Mouse (Mus musculus) neural tube, embryonic 15.5 days (tissue): ENCODE results near the gene Wnk4. TPM values are rescaled to one million over a fixed set of nuclear protein-coding genes. Genes with fewer than 3 reads are reported as not detected.
A peak's percentile ranks its signal among the peaks of the same experiment; 100 is the strongest.
"Not testable (repeated sequence)": the region's sequence is repeated elsewhere in the genome, so short reads cannot be mapped to it uniquely, and the experiment has no call there.

ENCODE experiments used
- ATAC-seq: fragments of 200-750 bp; cut with Nextera tagmentation; 2 replicates; pipeline ENCODE4 v1.8.0; 2017; ENCODE audit warnings: mild to moderate bottlenecking, moderate TSS enrichment, moderate library complexity; ENCODE audit not compliant: low FRiP score
- H3K27ac ChIP-seq: fragments of 300-500 bp; sonication (generic); replicated peaks from 2 replicates; pipeline ENCODE4 v1.5.1; 2015; ENCODE audit warnings: mild to moderate bottlenecking, inconsistent platforms
- H3K27me3 ChIP-seq: fragments of 300-500 bp; sonication (generic); replicated peaks from 2 replicates; pipeline ENCODE4 v1.6.1; 2015; ENCODE audit warnings: inconsistent platforms
- H3K36me3 ChIP-seq: fragments of 300-500 bp; sonication (generic); 2 replicates; pipeline ENCODE4 v1.6.1; 2015; ENCODE audit warnings: inconsistent platforms
- H3K4me1 ChIP-seq: fragments of 300-500 bp; sonication (generic); 2 replicates; pipeline ENCODE4 v1.6.1; 2015; ENCODE audit warnings: inconsistent platforms
- H3K4me2 ChIP-seq: fragments of 300-500 bp; sonication (generic); 2 replicates; pipeline ENCODE4 v1.6.1; 2015; ENCODE audit warnings: inconsistent platforms, mild to moderate bottlenecking, moderate library complexity
- H3K4me3 ChIP-seq: fragments of 300-500 bp; sonication (generic); replicated peaks from 2 replicates; pipeline ENCODE4 v1.5.1; 2015; ENCODE audit warnings: mild to moderate bottlenecking, inconsistent platforms
- H3K9ac ChIP-seq: fragments of 300-500 bp; sonication (generic); replicated peaks from 2 replicates; pipeline ENCODE4 v1.6.1; 2015; ENCODE audit warnings: mild to moderate bottlenecking, inconsistent platforms
- H3K9me3 ChIP-seq: fragments of 300-500 bp; sonication (generic); replicated peaks from 2 replicates; pipeline ENCODE4 v1.6.1; 2016; ENCODE audit warnings: inconsistent platforms
- WGBS: fragments of 180-500 bp; shearing (Covaris S2); methylation state at CpG from one replicate; pipeline ENCODE4 v1.1.7; 2015; ENCODE audit warnings: mixed read lengths; 5-methylcytosine and 5-hydroxymethylcytosine counted together
- polyA plus RNA-seq: library from polyadenylated mRNA; unstranded; fragments of >200 nt; fragmentation: Nextera tagmentation; extraction: Ambion mirVana; gene quantifications from 2 replicates; pipeline ENCODE4 v1.2.1, GENCODE M21; 2015

The Wnk4 gene
- polyA plus RNA-seq, 1 experiment from 2014 or later: 7.0 TPM

DNA sequence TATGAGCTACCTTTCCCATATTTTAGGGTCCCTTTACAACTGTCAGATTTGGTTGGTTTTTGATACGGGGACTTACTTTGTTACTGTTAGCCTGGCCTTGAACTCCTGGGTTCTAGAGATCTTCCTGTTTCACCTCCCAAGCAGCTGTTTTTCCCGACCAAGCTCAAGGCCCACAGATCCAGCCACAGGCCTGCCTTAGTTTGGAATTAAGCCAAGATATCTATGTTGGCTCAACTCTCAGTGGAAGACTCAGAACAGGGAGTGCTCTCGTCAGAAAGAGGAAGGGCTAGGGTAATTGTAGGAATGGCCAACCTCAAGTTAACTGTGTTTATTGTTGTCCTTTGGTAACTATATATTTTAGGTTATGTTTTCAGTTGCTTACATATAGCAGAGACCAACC is 51.8 kb downstream of the Wnk4 start:
- H3K4me1 ChIP-seq: peaks cover 9% of the 10 kb centered on the region
- H3K27ac ChIP-seq: no peak overlapping the region
- H3K4me3 ChIP-seq: no peak overlapping the region
- H3K36me3 ChIP-seq: no peaks in the 10 kb centered on the region
- ATAC-seq: no peak
- H3K27me3 ChIP-seq: peaks cover under 1% of the 10 kb centered on the region
- no peak overlapping the region for H3K9ac ChIP-seq
- WGBS: 73% methylated on average over 3 of the region's 3 CpGs
- H3K4me2 ChIP-seq: no peak overlapping the region
- H3K9me3 ChIP-seq: no peaks in the 10 kb centered on the region

DNA sequence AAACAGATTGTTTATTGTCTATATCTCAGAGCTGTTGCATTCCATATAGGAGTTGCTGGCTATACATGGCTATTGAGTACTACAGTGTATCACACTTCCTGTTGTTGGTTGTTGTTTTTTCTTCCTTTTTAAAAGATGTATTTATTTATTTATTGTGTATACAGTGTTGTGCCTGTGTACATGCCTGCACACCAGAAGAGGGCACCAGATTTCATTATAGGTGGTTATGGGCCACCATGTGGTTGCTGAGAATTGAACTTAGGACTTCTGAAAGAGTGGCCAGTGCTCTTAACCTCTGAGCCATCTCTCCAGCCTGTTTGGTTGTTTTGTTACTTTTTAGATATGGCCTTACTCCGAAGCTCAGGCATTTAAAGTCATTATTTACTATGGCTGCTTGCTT is 54.2 kb downstream of the Wnk4 start:
- WGBS: 100% methylated on average over 1 of the region's 1 CpGs
- H3K4me3 ChIP-seq: no peak overlapping the region
- no peak for ATAC-seq
- H3K9me3 ChIP-seq: no peaks in the 10 kb centered on the region
- H3K36me3 ChIP-seq: peaks cover 18% of the 10 kb centered on the region
- H3K9ac ChIP-seq: no peak overlapping the region
- peaks cover 24% of the 10 kb centered on the region for H3K4me1 ChIP-seq
- no peak overlapping the region for H3K4me2 ChIP-seq
- no peaks in the 10 kb centered on the region; the same call in 1 of the 2 replicates for H3K27me3 ChIP-seq
- H3K27ac ChIP-seq: no peak overlapping the region

DNA sequence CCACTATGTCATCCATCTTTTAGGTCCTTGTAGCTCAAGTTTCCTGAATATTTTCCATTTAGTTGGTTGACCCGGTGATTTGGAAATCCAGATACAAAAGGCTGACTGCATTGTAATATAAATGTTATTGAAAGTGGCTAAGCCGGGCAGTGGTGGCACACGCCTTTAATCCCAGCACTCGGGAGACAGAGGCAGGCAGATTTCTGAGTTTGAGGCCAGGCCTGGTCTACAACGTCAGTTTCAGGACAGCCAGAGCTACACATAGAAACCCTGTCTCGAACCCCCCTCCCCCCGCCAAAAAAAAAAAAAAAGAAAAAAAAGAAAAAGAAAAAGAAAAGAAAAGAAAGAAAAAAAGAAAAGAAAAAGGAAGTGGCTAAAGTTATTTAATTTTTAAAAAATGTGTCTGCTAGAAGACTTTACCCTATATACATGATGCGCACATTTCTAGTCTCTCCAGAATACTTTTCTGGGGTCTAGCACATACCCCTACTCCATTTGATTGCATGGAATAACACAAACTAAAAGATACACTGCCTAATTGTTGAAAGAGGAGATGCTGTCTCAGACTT is 54.8 kb downstream of the Wnk4 start:
- Histone ChIP-seq H3K27ac (peak overlapping the region; percentile 85), H3K27me3 (no peaks in the 10 kb centered on the region; the same call in 1 of the 2 replicates), H3K4me3 (peak overlapping the region; percentile 74), H3K36me3 (peaks cover 24% of the 10 kb centered on the region), H3K4me1 (peaks cover 24% of the 10 kb centered on the region), H3K9ac (peak overlapping the region; percentile 87), H3K9me3 (no peaks in the 10 kb centered on the region), H3K4me2 (peak overlapping the region; percentile 96)
- no peak for ATAC-seq
- WGBS: 88% methylated on average over 8 of the region's 8 CpGs

DNA sequence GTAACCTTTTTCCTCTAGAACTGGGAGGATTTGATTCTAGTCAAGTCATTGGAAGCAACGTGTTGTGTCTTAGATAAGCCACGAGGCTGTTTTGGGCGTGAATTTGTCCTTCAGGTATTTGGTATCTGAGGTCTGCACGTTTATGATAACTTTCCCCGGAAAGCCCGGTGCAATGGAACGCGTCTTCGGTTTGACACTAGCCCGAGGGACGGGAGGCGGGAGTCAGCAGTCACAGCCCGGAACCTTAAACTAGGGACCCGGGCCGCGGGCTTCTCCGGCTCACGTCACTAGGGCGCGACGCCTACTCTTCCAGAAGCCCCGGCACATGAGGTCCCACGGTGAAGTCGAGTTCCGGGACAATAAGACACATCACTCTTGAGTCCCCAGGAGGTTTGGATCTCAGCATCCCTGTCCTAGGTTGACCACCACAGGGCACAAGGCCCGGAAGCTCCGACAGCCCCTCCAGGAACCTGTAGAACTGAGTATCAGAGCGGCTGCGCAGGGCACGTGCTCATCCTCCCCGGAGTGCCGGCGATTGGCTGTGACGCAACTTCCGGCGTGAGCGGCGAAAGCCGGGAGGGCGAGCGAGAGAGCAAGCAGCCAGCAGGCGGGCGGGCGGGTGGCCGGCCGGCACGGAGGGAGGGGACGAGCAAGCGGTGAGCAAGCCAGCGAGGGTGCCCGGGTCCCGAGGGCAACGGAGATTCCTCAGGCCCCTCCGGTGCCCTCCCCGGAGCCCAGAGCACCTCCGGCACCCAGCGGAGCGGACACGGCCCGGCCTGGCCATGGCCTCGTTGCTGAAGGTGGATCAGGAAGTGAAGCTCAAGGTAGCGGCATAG is 55.5 kb downstream of the Wnk4 start, which contains the start of gene Psme3:
Gene Psme3 (plus strand): TSS at position 549 of the 836 bp plus-strand sequence.
- H3K4me2 ChIP-seq: peak within 1 kb of the TSS; percentile 96
- H3K27ac ChIP-seq: peak within 1 kb of the TSS; percentile 85
- peak; percentile 94 for ATAC-seq
- peaks cover 24% of the 10 kb centered on the region for H3K4me1 ChIP-seq
- no peaks in the 10 kb centered on the region; the same call in 1 of the 2 replicates for H3K27me3 ChIP-seq
- H3K9me3 ChIP-seq: no peaks in the 10 kb centered on the region
- WGBS: under 1% methylated on average over 55 of the region's 62 CpGs
- H3K4me3 ChIP-seq: peak within 1 kb of the TSS; percentile 74
- H3K36me3 ChIP-seq: peaks cover 31% of the 10 kb centered on the region
- peak within 1 kb of the TSS; percentile 87 for H3K9ac ChIP-seq

DNA sequence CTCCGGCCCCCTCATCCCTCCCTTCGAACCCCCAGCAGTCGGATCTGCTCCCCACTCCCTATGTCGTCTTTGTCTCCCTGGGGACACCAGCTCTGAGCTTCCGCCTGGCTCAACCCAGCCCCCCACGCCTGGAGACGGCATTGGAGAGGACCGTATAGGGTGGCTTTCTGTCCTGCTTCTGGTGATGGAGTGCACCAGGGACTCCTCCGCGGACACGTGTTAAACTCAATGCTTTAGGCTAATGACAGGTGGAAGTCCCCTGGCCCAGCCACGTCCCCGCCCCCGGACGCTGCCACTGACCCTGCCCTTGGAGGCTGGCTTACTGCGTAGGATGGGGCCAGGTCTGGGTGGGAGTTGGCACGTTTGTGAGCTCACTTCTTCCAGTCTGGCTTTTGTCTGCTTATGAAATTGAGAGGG is 56.1 kb downstream of the Wnk4 start:
- peak; percentile 51 for ATAC-seq
- H3K36me3 ChIP-seq: peaks cover 37% of the 10 kb centered on the region
- H3K4me2 ChIP-seq: peak overlapping the region; percentile 96
- no peaks in the 10 kb centered on the region for H3K9me3 ChIP-seq
- under 1% methylated on average over 17 of the region's 17 CpGs for WGBS
- peak overlapping the region; percentile 85 for H3K27ac ChIP-seq
- H3K9ac ChIP-seq: peak overlapping the region; percentile 87
- H3K4me1 ChIP-seq: peaks cover 24% of the 10 kb centered on the region
- peak overlapping the region; percentile 74 for H3K4me3 ChIP-seq
- no peaks in the 10 kb centered on the region; the same call in 1 of the 2 replicates for H3K27me3 ChIP-seq

DNA sequence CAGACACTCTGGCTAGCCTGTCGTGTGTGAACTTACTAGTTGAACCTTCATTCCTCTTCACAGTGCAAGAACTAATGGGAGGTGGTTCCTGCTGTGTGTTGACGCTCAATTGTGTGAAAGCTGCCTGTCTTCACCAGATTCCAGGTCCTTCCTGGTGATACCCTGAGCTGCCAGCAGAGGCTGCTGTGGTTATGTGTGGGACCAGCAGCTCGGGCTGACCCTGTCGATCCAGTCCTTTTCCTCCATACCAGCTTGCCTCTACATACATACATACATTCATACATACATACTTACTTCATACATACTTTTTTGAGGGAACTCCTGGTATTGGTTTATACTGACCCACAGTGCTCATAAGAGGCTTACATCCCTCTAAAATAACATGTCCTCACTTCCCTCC is 63.2 kb downstream of the Wnk4 start:
- 0 out of 2 replicates have a peak, but pooled peaks cover under 1% of the 10 kb centered on the region for H3K4me1 ChIP-seq
- H3K9ac ChIP-seq: no peak overlapping the region
- H3K27ac ChIP-seq: no peak overlapping the region
- no peak overlapping the region for H3K4me3 ChIP-seq
- no peaks in the 10 kb centered on the region for H3K27me3 ChIP-seq
- H3K9me3 ChIP-seq: no peaks in the 10 kb centered on the region
- no peak overlapping the region for H3K4me2 ChIP-seq
- H3K36me3 ChIP-seq: peaks cover 67% of the 10 kb centered on the region
- ATAC-seq: peak; percentile 53; the same call in 1 of the 2 replicates
- WGBS: 11% methylated on average over 4 of the region's 4 CpGs

DNA sequence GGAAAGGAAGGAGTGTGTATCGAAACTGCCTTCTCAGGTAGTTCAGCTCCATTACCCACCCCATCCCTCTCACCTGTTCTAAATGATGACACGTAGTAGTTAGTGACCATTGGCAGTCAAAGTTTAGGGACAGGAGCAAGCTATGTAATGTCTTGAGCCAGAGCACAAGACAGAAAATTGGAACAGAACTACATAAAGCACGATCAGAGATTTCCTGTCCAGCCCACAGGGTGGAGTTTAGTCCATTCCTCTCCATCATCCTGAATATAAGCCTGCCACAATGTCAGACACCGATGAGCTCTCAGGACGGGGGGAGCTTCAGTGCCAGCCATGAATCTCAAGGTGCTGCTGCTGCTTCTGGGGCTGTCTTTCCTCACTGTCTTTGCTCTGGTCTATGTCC is 64.4 kb downstream of the Wnk4 start, which contains the start of gene Aoc2:
Gene Aoc2 (plus strand): TSS at position 301 of the 400 bp plus-strand sequence.
- Histone ChIP-seq H3K4me3 (no peak within 1 kb of the TSS), H3K36me3 (peaks cover 56% of the 10 kb centered on the region), H3K4me1 (0 out of 2 replicates have a peak, but pooled peaks cover 7% of the 10 kb centered on the region), H3K27me3 (no peaks in the 10 kb centered on the region), H3K4me2 (no peak within 1 kb of the TSS), H3K27ac (no peak within 1 kb of the TSS), H3K9ac (no peak within 1 kb of the TSS), H3K9me3 (no peaks in the 10 kb centered on the region)
- 94% methylated on average over 5 of the region's 5 CpGs for WGBS
- no peak for ATAC-seq

DNA sequence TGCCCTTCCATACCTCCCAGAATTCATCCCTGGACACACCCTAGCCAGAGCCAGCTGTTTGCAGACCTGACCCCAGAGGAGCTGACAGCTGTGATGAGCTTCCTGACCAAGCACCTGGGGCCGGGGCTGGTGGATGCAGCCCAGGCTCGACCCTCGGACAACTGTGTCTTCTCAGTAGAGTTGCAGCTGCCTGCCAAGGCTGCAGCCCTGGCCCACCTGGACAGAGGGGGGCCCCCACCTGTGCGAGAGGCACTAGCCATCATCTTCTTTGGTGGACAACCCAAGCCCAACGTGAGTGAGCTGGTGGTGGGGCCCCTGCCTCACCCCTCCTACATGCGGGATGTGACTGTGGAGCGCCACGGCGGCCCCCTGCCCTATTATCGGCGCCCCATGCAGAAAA is 64.8 kb downstream of the Wnk4 start:
- not testable (repeated sequence) for H3K27ac ChIP-seq, ATAC-seq, H3K4me2 ChIP-seq, H3K4me3 ChIP-seq, H3K4me1 ChIP-seq, H3K27me3 ChIP-seq, H3K9ac ChIP-seq, H3K9me3 ChIP-seq
- 93% methylated on average over 11 of the region's 11 CpGs for WGBS
- peaks cover 52% of the 10 kb centered on the region for H3K36me3 ChIP-seq

DNA sequence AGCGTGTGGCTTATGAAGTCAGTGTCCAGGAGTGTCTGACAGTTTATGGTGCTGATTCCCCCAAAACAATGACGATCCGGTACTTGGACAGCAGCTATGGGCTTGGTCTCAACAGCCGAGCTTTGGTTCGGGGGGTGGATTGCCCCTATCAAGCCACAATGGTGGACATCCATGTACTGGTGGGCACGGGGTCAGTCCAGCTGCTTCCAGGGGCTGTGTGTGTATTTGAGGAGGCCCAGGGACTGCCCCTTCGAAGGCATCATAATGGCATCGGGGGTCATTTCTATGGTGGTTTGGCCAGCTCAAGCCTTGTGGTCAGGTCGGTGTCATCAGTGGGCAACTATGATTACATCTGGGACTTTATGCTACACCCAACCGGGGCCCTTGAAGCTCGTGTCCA is 65.8 kb downstream of the Wnk4 start:
- 86% methylated on average over 11 of the region's 11 CpGs for WGBS
- H3K4me1 ChIP-seq: 0 out of 2 replicates have a peak, but pooled peaks cover 7% of the 10 kb centered on the region

More for the DNA sequence above, 65.8 kb downstream of the Wnk4 start:
- no peaks in the 10 kb centered on the region for H3K9me3 ChIP-seq
- H3K4me2 ChIP-seq: no peak overlapping the region
- peaks cover 42% of the 10 kb centered on the region for H3K36me3 ChIP-seq
- ATAC-seq: no peak
- H3K4me3 ChIP-seq: no peak overlapping the region
- H3K27me3 ChIP-seq: no peaks in the 10 kb centered on the region
- no peak overlapping the region for H3K27ac ChIP-seq
- no peak overlapping the region for H3K9ac ChIP-seq
